Mouse (Mus musculus) embryonic stem cell, embryonic (primary cell): ENCODE data around the gene Elfn1.

Source experiments
- CTCF ChIA-PET, 4 experiments: fragments of 300-600 bp in 2 of 4; fragments of 350-600 bp in 2 of 4; sonication (Branson Sonifier 250); formaldehyde crosslinking; loops; one replicate each; lab custom pipeline; 2022; ENCODE audit warnings: inconsistent platforms in 2 of 4; lab: Charles Lee
- POLR2A ChIA-PET, 4 experiments: fragments of 300-600 bp in 2 of 4; fragments of 350-600 bp in 2 of 4; sonication (Branson Sonifier 250); formaldehyde crosslinking; loops; one replicate each; lab custom pipeline; 2022; ENCODE audit warnings: antibody characterized with exemption in 4 of 4, inconsistent platforms in 1 of 4; lab: Charles Lee

The Elfn1 gene

DNA sequence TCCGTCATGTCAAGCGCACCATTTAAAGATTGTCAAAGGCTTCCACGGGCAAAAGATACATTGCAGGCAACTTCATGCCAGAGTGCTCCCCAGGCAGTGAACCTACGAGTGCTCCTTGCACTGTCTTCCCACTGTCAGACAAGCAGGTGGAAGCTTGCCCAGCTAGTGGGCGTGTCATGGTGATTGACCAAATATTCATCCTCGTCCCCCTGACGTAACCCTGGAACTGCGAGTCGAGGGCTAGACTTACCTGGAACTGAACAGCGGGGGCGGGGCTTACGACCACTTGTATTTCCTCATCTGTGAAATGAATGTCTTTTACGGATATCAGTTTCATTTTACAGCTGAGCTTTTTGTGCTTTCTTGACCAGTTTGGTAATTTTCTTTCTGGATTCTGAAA, 28.7 kb downstream of the Elfn1 start:
- CTCF ChIA-PET = interaction anchor here in 2 of 4 experiments (0.8 to 2.2 kb wide), 2 partner anchors 11 kb away, joined by 3 to 6 read pairs; no protein-coding TSS in a partner anchor

DNA sequence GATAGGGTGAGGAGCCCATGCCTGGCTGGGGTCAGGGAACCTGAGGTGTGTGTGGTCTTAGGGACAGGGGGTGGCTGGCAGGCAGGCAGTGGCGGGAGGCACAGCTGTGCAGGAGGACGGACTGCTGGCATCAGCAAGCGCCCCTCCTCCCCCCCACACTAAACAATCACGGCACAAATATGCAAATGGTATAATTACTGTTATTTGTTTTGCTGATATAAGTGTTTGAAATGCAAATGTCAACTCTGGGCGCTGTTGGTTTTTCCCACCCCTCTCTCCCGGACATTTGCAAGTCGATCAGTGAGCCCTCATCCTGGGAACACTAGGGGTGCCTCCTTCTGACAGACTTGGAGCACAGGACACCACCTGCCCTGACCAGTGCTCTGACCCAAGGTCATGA, 37.0 kb downstream of the Elfn1 start:
- ChIA-PET CTCF (interaction anchor here in 3 of 4 experiments (1.2 to 6.1 kb wide), 5 partner anchors 11 to 52 kb away, joined by 3 to 44 read pairs (median 6); no protein-coding TSS in a partner anchor), POLR2A (interaction anchor here in 3 of 4 experiments (0.6 to 1.9 kb wide), 13 partner anchors 11 to 474 kb away, joined by 3 to 6 read pairs (median 3); partner anchors contain the start of gene Eif3b (in 1 of the 3))

More for the DNA sequence above, 28.7 kb downstream of the Elfn1 start:
- POLR2A ChIA-PET = no interaction called here

- ChIA-PET CTCF (interaction anchor here (0.6 to 6.1 kb wide), 9 partner anchors 10 to 375 kb away, joined by 3 to 44 read pairs (median 5); no protein-coding TSS in a partner anchor), POLR2A (interaction anchor here (0.5 to 1.9 kb wide), 18 partner anchors 10 to 661 kb away, joined by 3 to 6 read pairs (median 3); partner anchors contain the start of genes Eif3b (in 1 of the 4) and Lfng (in 1 of the 4))
These were observed 38.1 kb downstream of the Elfn1 start for GRCm38 (mm10) chr5:139945715-139946364.

GRCm38 (mm10) chr5:139947446-139947845, 39.7 kb downstream of the Elfn1 start:
- CTCF ChIA-PET = interaction anchor here (0.6 to 3.0 kb wide), 26 partner anchors 9 to 385 kb away, joined by 3 to 29 read pairs (median 4); partner anchors contain the start of genes Elfn1 (in 1 of the 4) and Mrm2 (in 1 of the 4)
- POLR2A ChIA-PET = interaction anchor here in 2 of 4 experiments (1.5 to 2.5 kb wide), 2 partner anchors 14 to 15 kb away, joined by 6 to 10 read pairs; no protein-coding TSS in a partner anchor

- ChIA-PET CTCF (interaction anchor here (0.6 to 3.0 kb wide), 12 partner anchors 15 to 538 kb away, joined by 3 to 29 read pairs (median 4); no protein-coding TSS in a partner anchor), POLR2A (interaction anchor here in 3 of 4 experiments (0.5 to 2.5 kb wide), 6 partner anchors 13 to 37 kb away, joined by 3 to 17 read pairs (median 4); no protein-coding TSS in a partner anchor)
These were observed 40.8 kb downstream of the Elfn1 start for GRCm38 (mm10) chr5:139948552-139948951.

DNA sequence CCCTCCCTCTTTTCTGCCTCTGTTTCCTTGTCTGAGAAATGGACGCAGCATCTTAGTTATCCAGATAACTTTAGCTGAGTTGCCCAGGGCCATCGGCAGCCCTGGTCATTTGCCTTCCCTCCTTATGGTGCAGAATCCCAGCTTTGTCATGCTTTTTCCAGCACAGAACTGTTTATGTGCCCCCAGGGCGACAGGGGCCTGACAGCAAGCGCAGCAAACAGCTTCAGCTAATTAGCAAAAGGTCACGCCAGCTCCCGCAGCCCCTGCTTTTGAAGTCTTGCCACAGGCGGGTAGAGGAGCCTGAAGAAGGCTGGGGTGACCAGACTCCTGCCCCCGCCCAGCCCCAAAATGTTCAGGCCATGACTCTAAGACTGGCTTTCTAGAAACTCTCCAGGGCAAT, 41.6 kb downstream of the Elfn1 start:
- ChIA-PET CTCF (interaction anchor here in 2 of 4 experiments (1.0 to 3.0 kb wide), 3 partner anchors 16 to 88 kb away, joined by 3 to 29 read pairs (median 17); no protein-coding TSS in a partner anchor), POLR2A (interaction anchor here in 3 of 4 experiments (0.5 to 2.5 kb wide), 11 partner anchors 14 to 556 kb away, joined by 3 to 17 read pairs (median 4); no protein-coding TSS in a partner anchor)

DNA sequence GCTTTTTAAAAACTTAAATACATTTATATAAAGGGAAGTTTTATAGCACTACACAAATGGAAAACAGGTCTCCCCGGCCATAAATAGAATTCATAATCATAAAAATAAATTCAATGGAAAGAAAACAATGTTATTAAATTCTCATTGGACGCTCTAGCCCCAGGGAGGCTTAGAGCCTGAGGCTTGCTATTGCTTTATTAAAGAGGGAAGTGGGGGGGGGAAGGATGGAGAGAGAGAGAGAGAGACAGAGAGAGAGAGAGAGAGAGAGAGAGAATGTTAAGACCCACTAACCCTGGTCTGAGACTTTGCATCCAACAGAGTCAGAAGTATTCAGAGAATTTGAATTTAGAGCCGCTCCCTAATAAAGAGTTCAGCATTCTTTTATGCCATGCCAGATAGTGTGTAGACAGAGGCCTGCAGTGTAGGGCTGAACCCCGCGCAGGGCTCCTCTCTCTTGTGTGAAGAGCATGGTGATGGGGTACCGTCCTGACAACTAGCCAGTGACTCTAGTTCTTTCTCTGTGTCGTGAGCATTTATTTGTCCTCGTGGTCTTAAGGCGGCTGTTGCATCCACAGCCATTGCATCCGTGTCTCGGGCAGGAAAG, 42.3 kb downstream of the Elfn1 start:
- CTCF ChIA-PET = interaction anchor here in 3 of 4 experiments (0.7 to 3.6 kb wide), 5 partner anchors 17 to 248 kb away, joined by 3 to 17 read pairs (median 4); no protein-coding TSS in a partner anchor
- POLR2A ChIA-PET = interaction anchor here in 3 of 4 experiments (0.6 to 1.6 kb wide), 7 partner anchors 15 to 555 kb away, joined by 3 to 10 read pairs (median 5); no protein-coding TSS in a partner anchor

DNA sequence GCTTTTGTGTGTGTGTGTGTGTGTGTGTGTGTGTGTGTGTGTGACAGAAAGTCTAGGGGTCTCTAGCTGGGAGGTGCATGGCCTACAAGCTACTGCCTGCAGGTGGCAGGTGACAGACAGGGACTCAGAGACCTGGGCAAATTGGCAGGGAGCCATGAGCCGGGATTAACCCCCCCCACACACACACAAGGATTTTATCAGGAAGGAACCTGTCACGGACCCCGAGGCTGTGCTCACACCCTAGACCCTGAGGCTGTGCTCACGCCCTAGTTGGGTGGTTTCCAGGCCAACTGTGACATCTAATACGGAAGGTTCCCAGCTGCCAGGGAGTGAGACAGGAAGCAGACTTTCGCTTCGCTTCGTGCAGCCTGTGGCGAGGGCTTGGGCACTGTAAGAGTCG, 49.1 kb downstream of the Elfn1 start:
- POLR2A ChIA-PET = interaction anchor here in 3 of 4 experiments (0.6 to 1.6 kb wide), 6 partner anchors 11 to 380 kb away, joined by 3 to 5 read pairs (median 4); no protein-coding TSS in a partner anchor
- CTCF ChIA-PET = interaction anchor here (0.5 to 2.8 kb wide), 17 partner anchors 9 to 341 kb away, joined by 3 to 15 read pairs (median 3); no protein-coding TSS in a partner anchor

DNA sequence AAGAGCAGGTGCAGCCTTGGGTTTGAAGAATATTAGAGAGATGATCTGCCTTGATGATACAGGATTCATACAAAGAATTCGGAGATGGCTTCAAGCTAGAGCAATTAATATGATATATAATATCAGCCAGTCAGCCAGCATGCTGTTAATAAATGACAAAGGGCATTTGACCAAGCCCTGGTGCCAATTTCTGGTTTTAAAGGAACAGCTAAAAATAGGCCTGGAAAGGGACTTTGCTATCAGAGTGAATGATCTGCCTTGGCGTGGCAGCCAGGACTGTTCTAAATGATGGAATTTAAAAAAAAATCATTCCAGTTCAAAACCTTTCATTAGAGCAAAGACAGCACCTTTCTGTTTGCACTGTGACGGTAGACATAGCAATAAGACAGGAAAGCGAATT, 52.0 kb downstream of the Elfn1 start:
- ChIA-PET POLR2A (no interaction called here), CTCF (no interaction called here)

- POLR2A ChIA-PET = interaction anchor here in 3 of 4 experiments (0.6 to 1.4 kb wide), 4 partner anchors 37 to 790 kb away, joined by 3 to 10 read pairs (median 4); partner anchors contain the start of gene Eif3b (in 1 of the 3)
These were observed 56.6 kb downstream of the Elfn1 start for GRCm38 (mm10) chr5:139964391-139964790.

GRCm38 (mm10) chr5:139965596-139965995, 57.9 kb downstream of the Elfn1 start:
- CTCF ChIA-PET = interaction anchor here in 3 of 4 experiments (0.5 to 2.0 kb wide), 4 partner anchors 9 to 69 kb away, joined by 3 to 7 read pairs (median 3); no protein-coding TSS in a partner anchor
- POLR2A ChIA-PET = interaction anchor here in 2 of 4 experiments (0.9 to 1.2 kb wide), 3 partner anchors 15 to 453 kb away, joined by 4 read pairs; partner anchors contain the start of gene Eif3b (in 1 of the 2)

More at GRCm38 (mm10) chr5:139964391-139964790, 56.6 kb downstream of the Elfn1 start:
- CTCF ChIA-PET = interaction anchor here in 2 of 4 experiments (0.7 to 2.0 kb wide), 3 partner anchors 17 to 147 kb away, joined by 3 to 7 read pairs (median 3); no protein-coding TSS in a partner anchor

- CTCF ChIA-PET = interaction anchor here in 2 of 4 experiments (0.6 to 1.9 kb wide), 3 partner anchors 11 to 115 kb away, joined by 3 to 5 read pairs (median 4); no protein-coding TSS in a partner anchor
These were observed 61.6 kb downstream of the Elfn1 start for GRCm38 (mm10) chr5:139969151-139969948.

GRCm38 (mm10) chr5:139970186-139970631, 62.5 kb downstream of the Elfn1 start:
- POLR2A ChIA-PET = interaction anchor here in 2 of 4 experiments (0.5 to 1.5 kb wide), 4 partner anchors 24 to 610 kb away, joined by 3 read pairs; no protein-coding TSS in a partner anchor
- CTCF ChIA-PET = interaction anchor here in 3 of 4 experiments (0.6 to 3.6 kb wide), 5 partner anchors 11 to 170 kb away, joined by 3 to 13 read pairs (median 4); no protein-coding TSS in a partner anchor

More at GRCm38 (mm10) chr5:139969151-139969948, 61.6 kb downstream of the Elfn1 start:
- POLR2A ChIA-PET = interaction anchor here in 1 of 4 experiments (1.1 kb wide), 1 partner anchor 84 kb away, joined by 3 read pairs; no protein-coding TSS in a partner anchor

- POLR2A ChIA-PET = interaction anchor here in 1 of 4 experiments (0.6 to 1.0 kb wide), 3 partner anchors 9 to 58 kb away, joined by 3 to 4 read pairs (median 3); no protein-coding TSS in a partner anchor
- CTCF ChIA-PET = no interaction called here
These were observed 68.8 kb downstream of the Elfn1 start for GRCm38 (mm10) chr5:139976584-139976983.

- POLR2A ChIA-PET = interaction anchor here in 1 of 4 experiments (0.5 to 0.7 kb wide), 2 partner anchors 58 to 157 kb away, joined by 4 read pairs; no protein-coding TSS in a partner anchor
- CTCF ChIA-PET = no interaction called here
These were observed 69.7 kb downstream of the Elfn1 start for GRCm38 (mm10) chr5:139977476-139977875.

GRCm38 (mm10) chr5:139978525-139979276, 71.0 kb downstream of the Elfn1 start:
- POLR2A ChIA-PET = interaction anchor here in 2 of 4 experiments (0.6 kb wide), 2 partner anchors 35 to 48 kb away, joined by 3 read pairs; no protein-coding TSS in a partner anchor
- CTCF ChIA-PET = interaction anchor here in 1 of 4 experiments (0.6 kb wide), 1 partner anchor 416 kb away, joined by 3 read pairs; no protein-coding TSS in a partner anchor
